Comparison of ENCODE assay signal across 31 mouse cellular contexts in genomic region chr5:3666585-3666984, GRCm38 (mm10). TPM values are rescaled to one million over a fixed set of nuclear protein-coding genes. Genes with fewer than 3 reads are reported as not detected.
DNase-seq lines count a peak whose midpoint lies in the region; ATAC-seq and TF ChIP-seq lines count a peak whose summit lies in the region.
"Had no signal": no experiment of that assay in that cellular context is flagged by ENCODE, and none has a peak within 500 bp of the region (broad histone marks: within the 10 kb centered on the region; RNA-seq: fewer than 3 reads in every experiment).

No protein-coding gene starts in this region.

- no peaks in the 10 kb centered on the region for H3K36me3 ChIP-seq in embryonic facial prominence, embryonic 15.5 days
- H3K36me3 ChIP-seq in limb, embryonic 14.5 days (ENCODE audit: control insufficient read depth, insufficient read depth, low read length): no peaks in the 10 kb centered on the region
- H3K36me3 ChIP-seq in kidney, embryonic 14.5 days (ENCODE audit: control insufficient read depth, insufficient read depth, low read length): no peaks in the 10 kb centered on the region
- H3K36me3 ChIP-seq: G1E; hindbrain, embryonic 12.5 days; kidney, embryonic 15.5 days; liver, embryonic 12.5 days; neural tube, embryonic 13.5 days; stomach, embryonic 15.5 days had no signal

- H3K9me3 ChIP-seq in embryonic facial prominence, embryonic 15.5 days (replicated peaks): no peaks in the 10 kb centered on the region
- no peaks in the 10 kb centered on the region for H3K9me3 ChIP-seq in limb, embryonic 14.5 days (ENCODE audit: control insufficient read depth, low read length)
- no peaks in the 10 kb centered on the region for H3K9me3 ChIP-seq in kidney, embryonic 14.5 days (ENCODE audit: control insufficient read depth, low read length)
- H3K9me3 ChIP-seq: G1E; hindbrain, embryonic 12.5 days; kidney, embryonic 15.5 days; liver, embryonic 12.5 days; neural tube, embryonic 13.5 days; stomach, embryonic 15.5 days had no signal

- H3K4me2 ChIP-seq in embryonic facial prominence, embryonic 15.5 days (replicated peaks): 0 out of 2 replicates have a peak overlapping the region, but pooled peaks have one; percentile 6
- no peak overlapping the region for H3K4me2 ChIP-seq in limb, embryonic 14.5 days (replicated peaks; ENCODE audit: low read depth, low read length, severe bottlenecking)
- no peak overlapping the region for H3K4me2 ChIP-seq in kidney, embryonic 14.5 days (replicated peaks; ENCODE audit: low read depth, low read length)
- H3K4me2 ChIP-seq: heart, embryonic 11.5 days; hindbrain, embryonic 12.5 days; kidney, embryonic 15.5 days; liver, embryonic 12.5 days; midbrain, embryonic 11.5 days; neural tube, embryonic 13.5 days; stomach, embryonic 15.5 days had no signal

- ATAC-seq in embryonic facial prominence, embryonic 15.5 days (ENCODE audit: insufficient number of reproducible peaks, low FRiP score, low TSS enrichment, low read depth): no peak
- no peak for ATAC-seq in limb, embryonic 14.5 days (ENCODE audit: low FRiP score, low read depth)
- ATAC-seq in kidney, embryonic 14.5 days (ENCODE audit: low FRiP score, low TSS enrichment): no peak
- ATAC-seq in erythroid progenitor cell, adult 5-6 weeks (replicated peaks; ENCODE audit: low FRiP score, poor library complexity, severe bottlenecking): no peak
- ATAC-seq: forebrain, postnatal 0 days; intestine, embryonic 16.5 days; liver, embryonic 12.5 days had no signal

- H3K4me3 ChIP-seq in embryonic facial prominence, embryonic 15.5 days (replicated peaks): no peak overlapping the region
- no peak overlapping the region for H3K4me3 ChIP-seq in limb, embryonic 14.5 days (replicated peaks; ENCODE audit: low read length)
- no peak overlapping the region for H3K4me3 ChIP-seq in kidney, embryonic 14.5 days (ENCODE audit: low read length)
- H3K4me3 ChIP-seq: hindbrain, embryonic 12.5 days; kidney, embryonic 15.5 days; liver, embryonic 12.5 days; neural tube, embryonic 13.5 days; stomach, embryonic 15.5 days had no signal

- H3K27me3 ChIP-seq in embryonic facial prominence, embryonic 15.5 days: no peaks in the 10 kb centered on the region
- H3K27me3 ChIP-seq in limb, embryonic 14.5 days (ENCODE audit: control insufficient read depth, insufficient read depth, low read length): no peaks in the 10 kb centered on the region
- no peaks in the 10 kb centered on the region for H3K27me3 ChIP-seq in kidney, embryonic 14.5 days (ENCODE audit: control insufficient read depth, insufficient read depth, low read length)
- H3K27me3 ChIP-seq: hindbrain, embryonic 12.5 days; kidney, embryonic 15.5 days; liver, embryonic 12.5 days; neural tube, embryonic 13.5 days; stomach, embryonic 15.5 days had no signal

- H3K4me1 ChIP-seq in embryonic facial prominence, embryonic 15.5 days: no peaks in the 10 kb centered on the region
- H3K4me1 ChIP-seq in limb, embryonic 14.5 days (ENCODE audit: control insufficient read depth, insufficient read depth, low read length): peaks cover 12% of the 10 kb centered on the region
- no peaks in the 10 kb centered on the region for H3K4me1 ChIP-seq in kidney, embryonic 14.5 days (ENCODE audit: control insufficient read depth, insufficient read depth, low read length)
- H3K4me1 ChIP-seq: hindbrain, embryonic 12.5 days; kidney, embryonic 15.5 days; neural tube, embryonic 13.5 days; stomach, embryonic 15.5 days had no signal

- intact Hi-C loops in left cerebral cortex, postnatal 14 days (cut with DNase I): no loop called here

- DNase-seq in CD8-positive naive resting alpha-beta T cell, adult 2 months (ENCODE audit: low read depth in 2 of 2, low spot score in 2 of 2): peak; percentile 20 to 37
- no peak for DNase-seq in limb, embryonic 14.5 days (ENCODE audit: low spot score)
- DNase-seq in thymus, postnatal 14 days: peak; percentile 49
- DNase-seq in frontal cortex, postnatal 25 days (ENCODE audit: low spot score in 2 of 2): no peak
- no peak for DNase-seq in left cerebral cortex, postnatal 14 days (ENCODE audit: low spot score in 2 of 2)
- DNase-seq: adrenal gland, postnatal 36 days; cerebellum, adult 18-20 months; cerebellum, postnatal 36 days; forebrain, postnatal 0 days; heart, postnatal 10 days; lung, adult 2 months; right cerebral cortex, postnatal 25 days had no signal

- WGBS in embryonic facial prominence, embryonic 15.5 days: 58% methylated on average over 12 of the region's 12 CpGs
- WGBS in limb, embryonic 14.5 days: 57% methylated on average over 12 of the region's 12 CpGs
- WGBS in kidney, embryonic 14.5 days: 88% methylated on average over 12 of the region's 12 CpGs

- H3K27ac ChIP-seq in embryonic facial prominence, embryonic 15.5 days (replicated peaks): peak overlapping the region; percentile 48; the same call in 1 of the 2 replicates
- H3K27ac ChIP-seq in limb, embryonic 14.5 days (replicated peaks; ENCODE audit: low read depth, low read length): no peak overlapping the region; the same call in 1 of the 2 replicates
- H3K27ac ChIP-seq in kidney, embryonic 14.5 days (ENCODE audit: low read depth, low read length): no peak overlapping the region
- H3K27ac ChIP-seq: hindbrain, embryonic 12.5 days; kidney, embryonic 15.5 days; liver, embryonic 12.5 days; neural tube, embryonic 13.5 days; stomach, embryonic 15.5 days had no signal

- TF ChIP-seq POLR2A in limb, embryonic 14.5 days (IDR thresholded peaks at IDR 0.05; ENCODE audit: borderline replicate concordance, extremely low read depth, insufficient read depth, insufficient read length): no peak

- no peak overlapping the region for H3K9ac ChIP-seq in embryonic facial prominence, embryonic 15.5 days
- peak overlapping the region; percentile 21; the same call in 1 of the 2 replicates for H3K9ac ChIP-seq in limb, embryonic 14.5 days (ENCODE audit: low read depth, low read length, severe bottlenecking)
- no peak overlapping the region for H3K9ac ChIP-seq in kidney, embryonic 14.5 days (ENCODE audit: low read depth, low read length)
- H3K9ac ChIP-seq: forebrain, postnatal 0 days; hindbrain, embryonic 12.5 days; kidney, embryonic 15.5 days; liver, embryonic 12.5 days; neural tube, embryonic 13.5 days; stomach, embryonic 15.5 days had no signal

RNA-seq across cellular contexts. Expression of gene Gatad1, which starts 9.6 kb away (rescaled TPM):
- polyA plus RNA-seq in embryonic facial prominence, embryonic 15.5 days (2015; fragmentation: Nextera tagmentation; extraction: Ambion mirVana): 51.2 and 56.6 TPM in 2 replicates
- polyA plus RNA-seq in limb, embryonic 14.5 days (2012; rRNA removed): 48.3 and 60.5 TPM in 2 replicates
- 66.8 and 67.8 TPM in 2 replicates for polyA plus RNA-seq in limb, embryonic 14.5 days (2014; fragmentation: Nextera tagmentation; extraction: Ambion mirVana)
- 81.2 and 82.7 TPM in 2 replicates for polyA plus RNA-seq in kidney, embryonic 14.5 days (2014; fragmentation: Nextera tagmentation; extraction: Ambion mirVana)
- total RNA-seq in left cerebral cortex, postnatal 14 days (2021): 100 to 1,000 TPM; 117 to 118 TPM
- 67.4 and 171 TPM in 2 replicates for total RNA-seq in erythroid progenitor cell, adult 5-6 weeks (2015; ENCODE audit: low replicate concordance)
- total RNA-seq in erythroid progenitor cell, adult 5-6 weeks (2017; ENCODE audit: low replicate concordance): 86.9 and 115 TPM in 2 replicates

RNA-seq across cellular contexts. Expression of gene Tmbim7, which starts 15.6 kb away (rescaled TPM):
- polyA plus RNA-seq in embryonic facial prominence, embryonic 15.5 days (2015; fragmentation: Nextera tagmentation; extraction: Ambion mirVana): not detected in 2 replicates
- not detected in 2 replicates for polyA plus RNA-seq in limb, embryonic 14.5 days (2012; rRNA removed)
- 0.19 TPM in 1 of 2 replicates, not detected in the other for polyA plus RNA-seq in limb, embryonic 14.5 days (2014; fragmentation: Nextera tagmentation; extraction: Ambion mirVana)
- polyA plus RNA-seq in kidney, embryonic 14.5 days (2014; fragmentation: Nextera tagmentation; extraction: Ambion mirVana): not detected in 2 replicates
- total RNA-seq in left cerebral cortex, postnatal 14 days (2021): not detected
- not detected in 2 replicates for total RNA-seq in erythroid progenitor cell, adult 5-6 weeks (2015; ENCODE audit: low replicate concordance)
- not detected in 2 replicates for total RNA-seq in erythroid progenitor cell, adult 5-6 weeks (2017; ENCODE audit: low replicate concordance)
- total RNA-seq: adrenal gland, postnatal 36 days; forebrain, postnatal 0 days; G1E; gastrocnemius, adult 18-20 months; heart, postnatal 10 days; layer of hippocampus, postnatal 25 days; left cerebral cortex, postnatal 25 days; monocyte, adult 5-6 weeks had no signal
- polyA plus RNA-seq: C2C12; embryonic facial prominence, embryonic 11.5 days; forebrain, postnatal 0 days; G1E; heart, embryonic 11.5 days; hindbrain, embryonic 12.5 days; intestine, embryonic 16.5 days; kidney, embryonic 15.5 days; large intestine, adult 2 months; liver, embryonic 12.5 days; lung, adult 2 months; midbrain, embryonic 11.5 days; neural tube, embryonic 13.5 days; stomach, embryonic 15.5 days had no signal

Comparison
In these comparisons a context has a peak if more than half of its experiments do, and no peak if none do; other contexts are left out.
1. DNase-seq: peak in CD8-positive naive resting alpha-beta T cell, adult 2 months (2 of 2) and thymus, postnatal 14 days (single experiment); none in limb, embryonic 14.5 days (single experiment), frontal cortex, postnatal 25 days (0 of 2) and left cerebral cortex, postnatal 14 days (0 of 2).